Mouse (Mus musculus): ENCODE measurements at regions not wholly inside any gene's neighbourhood (a gene's known extent, or its start where the extent isn't known, plus 50 kb on each side); places are given as distances from the start of the nearest gene placed in this dataset.

GRCm38 (mm10) chr5:49606761-49607160, 82.1 kb upstream of the Kcnip4 start:
- Histone ChIP-seq H3K4me1 (ENCODE audit: control insufficient read depth, insufficient read depth, low read length) (no peaks in the 10 kb centered on the region), H3K4me3 (ENCODE audit: insufficient read depth, low read depth, low read length) (no peak overlapping the region), H3K79me2 (ENCODE audit: control insufficient read depth, insufficient read depth, low read length) (no peaks in the 10 kb centered on the region), H3K36me3 (ENCODE audit: control insufficient read depth, insufficient read depth, low read length) (no peaks in the 10 kb centered on the region), H3K27me3 (ENCODE audit: control insufficient read depth, insufficient read depth, low read length) (no peaks in the 10 kb centered on the region), H3K9ac (ENCODE audit: low read depth, low read length) (no peak overlapping the region), H3K27ac (replicated peaks; ENCODE audit: insufficient read depth, low read depth, low read length) (no peak overlapping the region)
- 20% methylated on average over 1 of the region's 1 CpGs for WGBS
- no peak for DNase-seq (ENCODE audit: extremely low read depth, low read depth, low spot score)
- TF ChIP-seq POLR2A (IDR thresholded peaks at IDR 0.05; ENCODE audit: extremely low read depth, insufficient read depth, low read length), result no peak
- no peak for TF ChIP-seq CTCF (IDR thresholded peaks at IDR 0.05; ENCODE audit: low read depth, low read length)

- no peak overlapping the region for H3K4me3 ChIP-seq (ENCODE audit: insufficient read depth, low read depth, low read length)
- no peak for TF ChIP-seq POLR2A (IDR thresholded peaks at IDR 0.05; ENCODE audit: extremely low read depth, insufficient read depth, low read length)
- no peak for TF ChIP-seq CTCF (IDR thresholded peaks at IDR 0.05; ENCODE audit: low read depth, low read length)
- H3K9ac ChIP-seq (ENCODE audit: low read depth, low read length), result no peak overlapping the region
- H3K4me1 ChIP-seq (ENCODE audit: control insufficient read depth, insufficient read depth, low read length), result no peaks in the 10 kb centered on the region
- DNase-seq (ENCODE audit: extremely low read depth, low read depth, low spot score), result no peak
- no peak overlapping the region for H3K27ac ChIP-seq (replicated peaks; ENCODE audit: insufficient read depth, low read depth, low read length)
- no peaks in the 10 kb centered on the region for H3K79me2 ChIP-seq (ENCODE audit: control insufficient read depth, insufficient read depth, low read length)
- 74% methylated on average over 3 of the region's 3 CpGs for WGBS
- H3K27me3 ChIP-seq (ENCODE audit: control insufficient read depth, insufficient read depth, low read length), result no peaks in the 10 kb centered on the region
- no peaks in the 10 kb centered on the region for H3K36me3 ChIP-seq (ENCODE audit: control insufficient read depth, insufficient read depth, low read length)
These were observed 56.1 kb upstream of the Kcnip4 start for GRCm38 (mm10) chr5:49580777-49581176.

GRCm38 (mm10) chr5:49575901-49576300, 51.2 kb upstream of the Kcnip4 start:
- H3K9ac ChIP-seq (ENCODE audit: low read depth, low read length), result no peak overlapping the region
- no peaks in the 10 kb centered on the region for H3K4me1 ChIP-seq (ENCODE audit: control insufficient read depth, insufficient read depth, low read length)
- H3K27me3 ChIP-seq (ENCODE audit: control insufficient read depth, insufficient read depth, low read length), result no peaks in the 10 kb centered on the region
- DNase-seq (ENCODE audit: extremely low read depth, low read depth, low spot score), result no peak
- H3K79me2 ChIP-seq (ENCODE audit: control insufficient read depth, insufficient read depth, low read length), result no peaks in the 10 kb centered on the region
- H3K36me3 ChIP-seq (ENCODE audit: control insufficient read depth, insufficient read depth, low read length), result no peaks in the 10 kb centered on the region
- WGBS, result 40% methylated on average over 2 of the region's 2 CpGs
- H3K27ac ChIP-seq (replicated peaks; ENCODE audit: insufficient read depth, low read depth, low read length), result no peak overlapping the region
- TF ChIP-seq CTCF (IDR thresholded peaks at IDR 0.05; ENCODE audit: low read depth, low read length), result no peak
- no peak for TF ChIP-seq POLR2A (IDR thresholded peaks at IDR 0.05; ENCODE audit: extremely low read depth, insufficient read depth, low read length)
- H3K4me3 ChIP-seq (ENCODE audit: insufficient read depth, low read depth, low read length), result no peak overlapping the region

Data from liver, adult 2 months (tissue).